Mouse (Mus musculus): ENCODE data around the gene Mrap2. TPM values are rescaled to one million over a fixed set of nuclear protein-coding genes. Genes with fewer than 3 reads are reported as not detected.

Mrap2 gene
- polyA plus RNA-seq, 1 experiment from 2014 or later = not detected

DNA sequence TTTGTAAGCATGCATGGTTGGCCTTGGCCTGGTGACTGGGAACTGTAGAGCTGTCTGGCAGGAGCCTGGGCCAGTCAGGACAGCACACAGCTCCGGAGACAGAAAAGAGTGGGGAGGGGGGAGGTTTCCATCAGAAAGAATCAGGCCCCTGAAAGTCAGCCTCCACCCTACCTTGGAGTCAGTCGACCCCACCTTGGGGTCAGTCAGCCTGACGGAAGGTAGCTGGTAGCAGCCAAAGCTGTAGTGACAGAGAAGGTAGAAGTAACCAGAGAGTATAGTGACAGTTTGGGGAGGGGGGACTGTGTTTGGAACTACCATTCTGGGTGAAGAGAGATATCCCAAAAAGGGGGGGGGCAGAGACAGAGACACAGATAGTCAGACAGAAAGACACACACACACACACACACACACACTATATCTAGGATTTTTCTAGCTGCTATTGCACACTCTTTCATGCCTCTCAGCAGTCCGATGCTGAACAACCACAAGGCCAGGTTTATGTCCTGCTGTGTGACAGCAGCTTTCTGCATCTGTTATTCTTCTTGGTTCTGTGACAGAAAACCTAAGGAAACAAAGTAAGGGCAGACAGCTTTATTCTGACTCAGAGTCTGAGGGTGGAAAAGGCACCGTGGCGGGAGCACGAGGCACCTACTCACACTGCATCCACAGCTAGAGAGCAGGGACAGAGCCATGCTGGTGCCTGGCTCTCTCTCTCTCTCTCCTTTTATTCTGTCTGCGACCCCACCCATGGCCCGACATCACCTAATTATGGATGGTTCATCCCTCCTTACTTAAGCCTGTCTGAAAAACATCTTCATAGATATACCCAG is 23.1 kb downstream of the Mrap2 start:
- 73% methylated on average over 9 of the region's 9 CpGs for WGBS
- Histone ChIP-seq H3K4me2 (ENCODE audit: low read depth) (no peak overlapping the region), H3K27me3 (ENCODE audit: control insufficient read depth, insufficient read depth, low read length) (no peaks in the 10 kb centered on the region), H3K9ac (ENCODE audit: low read length) (no peak overlapping the region), H3K27ac (ENCODE audit: low read depth, low read length) (no peak overlapping the region), H3K36me3 (ENCODE audit: control insufficient read depth, insufficient read depth, low read length) (no peaks in the 10 kb centered on the region), H3K4me3 (ENCODE audit: low read depth, low read length) (no peak overlapping the region), H3K9me3 (ENCODE audit: control insufficient read depth, low read length) (no peaks in the 10 kb centered on the region), H3K4me1 (ENCODE audit: control insufficient read depth, insufficient read depth, low read length) (no peaks in the 10 kb centered on the region)
- ATAC-seq (ENCODE audit: insufficient read depth, low FRiP score, low TSS enrichment) = no peak
- DNase-seq (ENCODE audit: low spot score) = no peak

DNA sequence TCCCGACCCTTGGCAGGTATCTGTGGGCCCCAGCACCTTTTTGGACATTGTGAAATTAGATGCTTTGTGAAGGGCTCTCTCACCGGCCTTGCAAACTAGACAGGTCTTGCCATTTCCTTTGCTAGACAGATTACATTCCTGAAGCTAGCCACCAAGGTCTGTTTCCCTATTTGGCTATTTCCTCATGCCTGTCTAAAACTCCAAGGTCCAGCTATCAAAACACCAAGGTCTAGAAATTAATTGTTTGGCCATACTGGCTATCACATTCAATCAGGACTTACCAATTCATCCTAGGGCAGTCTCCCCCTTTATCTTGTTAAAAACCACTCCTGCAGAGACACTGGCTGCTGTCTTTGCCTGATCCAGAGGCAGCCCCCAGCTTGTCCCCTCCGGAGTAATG is 23.9 kb downstream of the Mrap2 start:
- Histone ChIP-seq H3K9ac (ENCODE audit: low read length) (no peak overlapping the region), H3K36me3 (ENCODE audit: control insufficient read depth, insufficient read depth, low read length) (no peaks in the 10 kb centered on the region), H3K27me3 (ENCODE audit: control insufficient read depth, insufficient read depth, low read length) (no peaks in the 10 kb centered on the region), H3K27ac (ENCODE audit: low read depth, low read length) (no peak overlapping the region), H3K4me2 (ENCODE audit: low read depth) (no peak overlapping the region), H3K4me3 (ENCODE audit: low read depth, low read length) (no peak overlapping the region), H3K4me1 (ENCODE audit: control insufficient read depth, insufficient read depth, low read length) (no peaks in the 10 kb centered on the region), H3K9me3 (ENCODE audit: control insufficient read depth, low read length) (no peaks in the 10 kb centered on the region)
- 63% methylated on average over 3 of the region's 3 CpGs for WGBS
- DNase-seq (ENCODE audit: low spot score) (no peak), ATAC-seq (ENCODE audit: insufficient read depth, low FRiP score, low TSS enrichment) (no peak)

GRCm38 (mm10) chr9:87169144-87169543 is 25.0 kb downstream of the Mrap2 start:
- ATAC-seq (ENCODE audit: insufficient read depth, low FRiP score, low TSS enrichment) = no peak
- no peak overlapping the region for H3K27ac ChIP-seq (ENCODE audit: low read depth, low read length)
- H3K4me3 ChIP-seq (ENCODE audit: low read depth, low read length) = no peak overlapping the region
- no peak overlapping the region for H3K4me2 ChIP-seq (ENCODE audit: low read depth)
- no peaks in the 10 kb centered on the region for H3K9me3 ChIP-seq (ENCODE audit: control insufficient read depth, low read length)
- no peaks in the 10 kb centered on the region for H3K36me3 ChIP-seq (ENCODE audit: control insufficient read depth, insufficient read depth, low read length)
- WGBS = 94% methylated on average over 12 of the region's 12 CpGs
- no peak for DNase-seq (ENCODE audit: low spot score)
- no peak overlapping the region for H3K9ac ChIP-seq (ENCODE audit: low read length)
- no peaks in the 10 kb centered on the region for H3K4me1 ChIP-seq (ENCODE audit: control insufficient read depth, insufficient read depth, low read length)
- no peaks in the 10 kb centered on the region for H3K27me3 ChIP-seq (ENCODE audit: control insufficient read depth, insufficient read depth, low read length)

GRCm38 (mm10) chr9:87170891-87171290 is 26.8 kb downstream of the Mrap2 start:
- no peak for DNase-seq (ENCODE audit: low spot score)
- no peaks in the 10 kb centered on the region for H3K27me3 ChIP-seq (ENCODE audit: control insufficient read depth, insufficient read depth, low read length)
- H3K36me3 ChIP-seq (ENCODE audit: control insufficient read depth, insufficient read depth, low read length) = no peaks in the 10 kb centered on the region
- no peak overlapping the region for H3K4me3 ChIP-seq (ENCODE audit: low read depth, low read length)
- no peak for ATAC-seq (ENCODE audit: insufficient read depth, low FRiP score, low TSS enrichment)
- no peaks in the 10 kb centered on the region for H3K4me1 ChIP-seq (ENCODE audit: control insufficient read depth, insufficient read depth, low read length)
- H3K4me2 ChIP-seq (ENCODE audit: low read depth) = no peak overlapping the region
- 82% methylated on average over 3 of the region's 3 CpGs for WGBS
- no peak overlapping the region for H3K27ac ChIP-seq (ENCODE audit: low read depth, low read length)
- H3K9me3 ChIP-seq (ENCODE audit: control insufficient read depth, low read length) = no peaks in the 10 kb centered on the region
- H3K9ac ChIP-seq (ENCODE audit: low read length) = no peak overlapping the region

DNA sequence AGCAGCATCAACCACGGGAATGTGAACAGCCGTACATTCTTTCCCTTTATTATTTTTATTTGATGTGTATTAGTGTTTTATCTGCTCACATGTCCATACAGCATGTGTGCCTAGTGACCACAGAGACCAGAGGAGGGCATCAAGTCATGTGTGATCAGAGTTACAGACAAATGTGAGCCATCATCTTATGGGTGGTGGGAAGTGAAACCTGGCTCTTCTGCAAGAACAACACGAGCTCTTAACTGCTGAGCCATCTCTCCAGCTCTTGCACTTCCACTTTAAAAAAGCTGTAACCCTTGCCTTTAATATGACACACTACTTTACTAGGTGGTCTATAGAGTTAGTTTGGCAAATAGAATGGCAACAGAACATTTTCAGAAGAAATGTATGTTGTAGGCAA is 27.4 kb downstream of the Mrap2 start:
- H3K27me3 ChIP-seq (ENCODE audit: control insufficient read depth, insufficient read depth, low read length) = no peaks in the 10 kb centered on the region
- H3K4me1 ChIP-seq (ENCODE audit: control insufficient read depth, insufficient read depth, low read length) = no peaks in the 10 kb centered on the region
- H3K4me2 ChIP-seq (ENCODE audit: low read depth) = no peak overlapping the region
- no peak overlapping the region for H3K4me3 ChIP-seq (ENCODE audit: low read depth, low read length)
- 89% methylated on average over 3 of the region's 3 CpGs for WGBS
- no peak for DNase-seq (ENCODE audit: low spot score)
- no peak overlapping the region for H3K9ac ChIP-seq (ENCODE audit: low read length)
- no peak overlapping the region for H3K27ac ChIP-seq (ENCODE audit: low read depth, low read length)
- no peaks in the 10 kb centered on the region for H3K36me3 ChIP-seq (ENCODE audit: control insufficient read depth, insufficient read depth, low read length)
- H3K9me3 ChIP-seq (ENCODE audit: control insufficient read depth, low read length) = no peaks in the 10 kb centered on the region
- ATAC-seq (ENCODE audit: insufficient read depth, low FRiP score, low TSS enrichment) = no peak

- H3K27me3 ChIP-seq (ENCODE audit: control insufficient read depth, insufficient read depth, low read length) = no peaks in the 10 kb centered on the region
- no peaks in the 10 kb centered on the region for H3K4me1 ChIP-seq (ENCODE audit: control insufficient read depth, insufficient read depth, low read length)
- no peaks in the 10 kb centered on the region for H3K36me3 ChIP-seq (ENCODE audit: control insufficient read depth, insufficient read depth, low read length)
- no peak overlapping the region for H3K4me3 ChIP-seq (ENCODE audit: low read depth, low read length)
- H3K27ac ChIP-seq (ENCODE audit: low read depth, low read length) = no peak overlapping the region
- no peaks in the 10 kb centered on the region for H3K9me3 ChIP-seq (ENCODE audit: control insufficient read depth, low read length)
- ATAC-seq (ENCODE audit: insufficient read depth, low FRiP score, low TSS enrichment) (no peak), DNase-seq (ENCODE audit: low spot score) (no peak)
- H3K4me2 ChIP-seq (ENCODE audit: low read depth) = no peak overlapping the region
- no peak overlapping the region for H3K9ac ChIP-seq (ENCODE audit: low read length)
- WGBS = 62% methylated on average over 7 of the region's 7 CpGs
Observed at GRCm38 (mm10) chr9:87178534-87178933, 34.4 kb downstream of the Mrap2 start.

GRCm38 (mm10) chr9:87182231-87182630 is 38.1 kb downstream of the Mrap2 start:
- WGBS = 87% methylated on average over 10 of the region's 10 CpGs
- Histone ChIP-seq H3K27me3 (ENCODE audit: control insufficient read depth, insufficient read depth, low read length) (no peaks in the 10 kb centered on the region), H3K4me3 (ENCODE audit: low read depth, low read length) (no peak overlapping the region), H3K9ac (ENCODE audit: low read length) (no peak overlapping the region), H3K4me1 (ENCODE audit: control insufficient read depth, insufficient read depth, low read length) (no peaks in the 10 kb centered on the region), H3K36me3 (ENCODE audit: control insufficient read depth, insufficient read depth, low read length) (no peaks in the 10 kb centered on the region), H3K27ac (ENCODE audit: low read depth, low read length) (no peak overlapping the region), H3K9me3 (ENCODE audit: control insufficient read depth, low read length) (no peaks in the 10 kb centered on the region), H3K4me2 (ENCODE audit: low read depth) (no peak overlapping the region)
- DNase-seq (ENCODE audit: low spot score) (no peak), ATAC-seq (ENCODE audit: insufficient read depth, low FRiP score, low TSS enrichment) (no peak)

- no peaks in the 10 kb centered on the region for H3K4me1 ChIP-seq (ENCODE audit: control insufficient read depth, insufficient read depth, low read length)
- H3K4me2 ChIP-seq (ENCODE audit: low read depth) = no peak overlapping the region
- DNase-seq (ENCODE audit: low spot score) (no peak), ATAC-seq (ENCODE audit: insufficient read depth, low FRiP score, low TSS enrichment) (no peak)
- H3K9ac ChIP-seq (ENCODE audit: low read length) = no peak overlapping the region
- H3K27ac ChIP-seq (ENCODE audit: low read depth, low read length) = no peak overlapping the region
- 89% methylated on average over 4 of the region's 4 CpGs for WGBS
- no peak overlapping the region for H3K4me3 ChIP-seq (ENCODE audit: low read depth, low read length)
- no peaks in the 10 kb centered on the region for H3K9me3 ChIP-seq (ENCODE audit: control insufficient read depth, low read length)
- H3K36me3 ChIP-seq (ENCODE audit: control insufficient read depth, insufficient read depth, low read length) = peaks cover 13% of the 10 kb centered on the region
- H3K27me3 ChIP-seq (ENCODE audit: control insufficient read depth, insufficient read depth, low read length) = no peaks in the 10 kb centered on the region
Observed at GRCm38 (mm10) chr9:87187336-87187735, 43.2 kb downstream of the Mrap2 start.

DNA sequence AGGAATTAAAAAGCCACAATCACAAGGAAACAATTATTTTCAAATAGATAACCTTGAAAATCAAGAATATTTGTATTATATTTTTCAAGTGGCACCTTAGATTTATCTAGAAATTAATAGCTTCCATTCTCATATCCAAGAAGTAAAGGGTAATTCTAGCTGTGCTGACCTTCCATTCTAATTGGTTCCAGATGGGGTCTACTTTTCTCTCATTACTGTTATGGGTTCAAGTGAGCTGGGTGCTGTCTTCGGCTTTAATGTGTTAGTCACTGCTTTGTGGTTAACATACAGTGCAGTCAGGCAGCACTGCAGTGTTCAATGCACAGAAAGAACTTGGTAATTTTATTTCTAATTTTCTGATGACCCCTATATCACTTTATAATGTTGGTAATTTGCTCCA is 49.6 kb downstream of the Mrap2 start:
- H3K4me1 ChIP-seq (ENCODE audit: control insufficient read depth, insufficient read depth, low read length) = no peaks in the 10 kb centered on the region
- no peak overlapping the region for H3K4me2 ChIP-seq (ENCODE audit: low read depth)
- H3K9ac ChIP-seq (ENCODE audit: low read length) = no peak overlapping the region
- 75% methylated on average over 1 of the region's 1 CpGs for WGBS
- no peak overlapping the region for H3K27ac ChIP-seq (ENCODE audit: low read depth, low read length)
- peaks cover 21% of the 10 kb centered on the region for H3K36me3 ChIP-seq (ENCODE audit: control insufficient read depth, insufficient read depth, low read length)
- no peak overlapping the region for H3K4me3 ChIP-seq (ENCODE audit: low read depth, low read length)
- H3K9me3 ChIP-seq (ENCODE audit: control insufficient read depth, low read length) = no peaks in the 10 kb centered on the region
- ATAC-seq (ENCODE audit: insufficient read depth, low FRiP score, low TSS enrichment) = no peak
- no peak for DNase-seq (ENCODE audit: low spot score)
- H3K27me3 ChIP-seq (ENCODE audit: control insufficient read depth, insufficient read depth, low read length) = no peaks in the 10 kb centered on the region

All from neural tube, embryonic 11.5 days (tissue).